Mouse (Mus musculus): ENCODE measurements around the gene Ttc39d. TPM values are rescaled to one million over a fixed set of nuclear protein-coding genes. Genes with fewer than 3 reads are reported as not detected.

Gene Ttc39d
- 0.11 TPM in 1 of 2 replicates, not detected in the other for polyA plus RNA-seq (2014; fragmentation: Nextera tagmentation; extraction: Ambion mirVana)

GRCm38 (mm10) chr17:80206671-80207581 lies at the start of gene Ttc39d, which contains the start of gene Srsf7:
Gene Ttc39d (plus strand): TSS chr17:80207460.
Gene Srsf7 (minus strand): TSS chr17:80207307.
- H3K27me3 ChIP-seq (ENCODE audit: control insufficient read depth, insufficient read depth, low read length): no peaks in the 10 kb centered on the region
- H3K4me3 ChIP-seq (ENCODE audit: low read length): peak within 1 kb of the TSS; percentile 90
- peak within 1 kb of the TSS; percentile 99 for H3K9ac ChIP-seq (ENCODE audit: low read depth, low read length)
- ATAC-seq (ENCODE audit: low FRiP score, low TSS enrichment): peak; percentile 93
- peak within 1 kb of the TSS; percentile 75 for H3K4me2 ChIP-seq (replicated peaks; ENCODE audit: low read depth, low read length)
- H3K36me3 ChIP-seq (ENCODE audit: control insufficient read depth, insufficient read depth, low read length): peaks cover 33% of the 10 kb centered on the region
- H3K27ac ChIP-seq (ENCODE audit: low read depth, low read length): peak within 1 kb of the TSS; percentile 99
- under 1% methylated on average over 77 of the region's 95 CpGs for WGBS
- H3K9me3 ChIP-seq (ENCODE audit: control insufficient read depth, low read length): no peaks in the 10 kb centered on the region
- peaks cover 7% of the 10 kb centered on the region; the same call in 1 of the 2 replicates for H3K4me1 ChIP-seq (ENCODE audit: control insufficient read depth, insufficient read depth, low read length)

DNA sequence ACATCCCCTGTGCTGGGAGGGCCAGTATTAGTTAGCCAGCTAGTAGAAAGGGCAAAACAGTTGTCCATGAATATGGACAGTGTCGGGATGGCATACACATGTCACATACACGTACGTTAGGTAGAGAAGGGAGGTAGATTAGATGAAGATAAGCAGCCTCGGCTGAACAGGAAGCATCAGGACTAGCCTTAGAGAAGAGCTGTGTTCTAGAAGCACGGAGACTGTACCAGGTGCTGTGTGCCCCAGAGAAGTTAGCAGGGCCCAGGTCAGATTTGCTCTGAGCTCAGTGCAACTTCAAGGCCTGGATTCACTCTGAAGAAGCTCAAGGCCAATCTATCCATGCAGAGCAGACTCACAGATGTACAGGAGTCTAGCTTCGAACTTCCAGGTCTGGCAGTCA lies 49.8 kb upstream of the Ttc39d start:
- Histone ChIP-seq H3K4me2 (replicated peaks; ENCODE audit: low read depth, low read length) (no peak overlapping the region), H3K9ac (ENCODE audit: low read depth, low read length) (no peak overlapping the region), H3K27ac (ENCODE audit: low read depth, low read length) (no peak overlapping the region), H3K4me3 (ENCODE audit: low read length) (no peak overlapping the region), H3K27me3 (ENCODE audit: control insufficient read depth, insufficient read depth, low read length) (no peaks in the 10 kb centered on the region), H3K4me1 (ENCODE audit: control insufficient read depth, insufficient read depth, low read length) (no peaks in the 10 kb centered on the region), H3K9me3 (ENCODE audit: control insufficient read depth, low read length) (no peaks in the 10 kb centered on the region), H3K36me3 (ENCODE audit: control insufficient read depth, insufficient read depth, low read length) (no peaks in the 10 kb centered on the region)
- WGBS: 90% methylated on average over 6 of the region's 6 CpGs
- no peak for ATAC-seq (ENCODE audit: low FRiP score, low TSS enrichment)

DNA sequence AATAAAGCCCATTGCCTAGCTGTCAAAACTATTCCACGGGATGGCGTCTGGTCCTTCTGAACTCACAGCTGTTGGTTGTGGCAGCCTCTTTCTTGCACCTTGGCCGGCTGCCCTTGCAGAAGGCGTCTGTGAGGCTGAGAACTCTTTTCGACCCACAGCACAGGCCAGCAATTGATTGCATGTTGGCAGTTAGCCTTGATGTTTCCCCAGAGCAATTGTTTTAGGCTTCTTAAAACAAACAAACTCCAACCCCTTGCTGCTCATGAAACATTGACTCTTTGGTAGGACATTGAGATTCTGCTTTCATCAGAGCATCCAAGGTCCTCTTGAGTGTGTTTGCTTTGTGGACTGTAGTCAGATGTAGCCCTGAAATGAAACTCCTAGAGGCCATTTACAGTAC lies 46.8 kb upstream of the Ttc39d start:
- WGBS: 53% methylated on average over 5 of the region's 5 CpGs
- no peak for ATAC-seq (ENCODE audit: low FRiP score, low TSS enrichment)
- no peak overlapping the region for H3K9ac ChIP-seq (ENCODE audit: low read depth, low read length)
- H3K9me3 ChIP-seq (ENCODE audit: control insufficient read depth, low read length): no peaks in the 10 kb centered on the region
- no peaks in the 10 kb centered on the region for H3K4me1 ChIP-seq (ENCODE audit: control insufficient read depth, insufficient read depth, low read length)
- H3K27me3 ChIP-seq (ENCODE audit: control insufficient read depth, insufficient read depth, low read length): no peaks in the 10 kb centered on the region
- no peaks in the 10 kb centered on the region for H3K36me3 ChIP-seq (ENCODE audit: control insufficient read depth, insufficient read depth, low read length)
- H3K27ac ChIP-seq (ENCODE audit: low read depth, low read length): no peak overlapping the region
- no peak overlapping the region for H3K4me2 ChIP-seq (replicated peaks; ENCODE audit: low read depth, low read length)
- no peak overlapping the region for H3K4me3 ChIP-seq (ENCODE audit: low read length)

- WGBS: 80% methylated on average over 8 of the region's 8 CpGs
- Histone ChIP-seq H3K9ac (ENCODE audit: low read depth, low read length) (no peak overlapping the region), H3K9me3 (ENCODE audit: control insufficient read depth, low read length) (no peaks in the 10 kb centered on the region), H3K27me3 (ENCODE audit: control insufficient read depth, insufficient read depth, low read length) (no peaks in the 10 kb centered on the region), H3K4me2 (replicated peaks; ENCODE audit: low read depth, low read length) (no peak overlapping the region), H3K4me1 (ENCODE audit: control insufficient read depth, insufficient read depth, low read length) (peaks cover 10% of the 10 kb centered on the region; the same call in 1 of the 2 replicates), H3K36me3 (ENCODE audit: control insufficient read depth, insufficient read depth, low read length) (no peaks in the 10 kb centered on the region), H3K27ac (ENCODE audit: low read depth, low read length) (no peak overlapping the region), H3K4me3 (ENCODE audit: low read length) (no peak overlapping the region)
- no peak for ATAC-seq (ENCODE audit: low FRiP score, low TSS enrichment)
Measured at GRCm38 (mm10) chr17:80163991-80164390, 43.3 kb upstream of the Ttc39d start.

- Histone ChIP-seq H3K27ac (ENCODE audit: low read depth, low read length) (no peak overlapping the region), H3K4me2 (replicated peaks; ENCODE audit: low read depth, low read length) (no peak overlapping the region), H3K36me3 (ENCODE audit: control insufficient read depth, insufficient read depth, low read length) (no peaks in the 10 kb centered on the region), H3K4me1 (ENCODE audit: control insufficient read depth, insufficient read depth, low read length) (peaks cover 10% of the 10 kb centered on the region; the same call in 1 of the 2 replicates), H3K9ac (ENCODE audit: low read depth, low read length) (no peak overlapping the region), H3K27me3 (ENCODE audit: control insufficient read depth, insufficient read depth, low read length) (no peaks in the 10 kb centered on the region), H3K4me3 (ENCODE audit: low read length) (no peak overlapping the region), H3K9me3 (ENCODE audit: control insufficient read depth, low read length) (no peaks in the 10 kb centered on the region)
- ATAC-seq (ENCODE audit: low FRiP score, low TSS enrichment): no peak
- 70% methylated on average over 6 of the region's 6 CpGs for WGBS
Measured at GRCm38 (mm10) chr17:80165741-80166140, 41.5 kb upstream of the Ttc39d start.

DNA sequence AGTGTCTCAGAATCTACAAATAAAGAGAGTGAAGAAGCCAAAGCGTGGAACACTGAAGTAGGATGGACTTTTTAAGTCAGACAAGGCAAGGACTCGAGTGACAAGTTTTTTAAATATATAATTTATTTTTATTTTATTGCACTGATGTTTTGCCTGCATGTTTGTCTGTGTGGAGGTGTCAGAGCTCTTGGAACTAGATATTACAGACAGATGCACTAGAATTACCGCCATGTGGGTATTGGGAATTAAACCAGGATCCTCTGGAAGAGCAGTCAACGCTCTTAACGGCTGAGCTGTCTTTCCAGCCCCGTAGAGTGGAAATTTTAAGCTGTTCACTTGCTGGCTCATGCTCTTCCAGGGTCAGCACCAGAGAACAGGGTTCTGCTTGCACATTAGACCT lies 40.9 kb upstream of the Ttc39d start:
- Histone ChIP-seq H3K4me3 (ENCODE audit: low read length) (no peak overlapping the region), H3K27ac (ENCODE audit: low read depth, low read length) (no peak overlapping the region), H3K27me3 (ENCODE audit: control insufficient read depth, insufficient read depth, low read length) (no peaks in the 10 kb centered on the region), H3K36me3 (ENCODE audit: control insufficient read depth, insufficient read depth, low read length) (no peaks in the 10 kb centered on the region), H3K4me2 (replicated peaks; ENCODE audit: low read depth, low read length) (no peak overlapping the region), H3K9ac (ENCODE audit: low read depth, low read length) (no peak overlapping the region), H3K4me1 (ENCODE audit: control insufficient read depth, insufficient read depth, low read length) (peaks cover 10% of the 10 kb centered on the region; the same call in 1 of the 2 replicates), H3K9me3 (ENCODE audit: control insufficient read depth, low read length) (no peaks in the 10 kb centered on the region)
- no peak for ATAC-seq (ENCODE audit: low FRiP score, low TSS enrichment)
- 85% methylated on average over 6 of the region's 6 CpGs for WGBS

GRCm38 (mm10) chr17:80167436-80167835 lies 39.8 kb upstream of the Ttc39d start:
- Histone ChIP-seq H3K4me2 (replicated peaks; ENCODE audit: low read depth, low read length) (no peak overlapping the region), H3K27me3 (ENCODE audit: control insufficient read depth, insufficient read depth, low read length) (no peaks in the 10 kb centered on the region), H3K4me3 (ENCODE audit: low read length) (no peak overlapping the region), H3K27ac (ENCODE audit: low read depth, low read length) (no peak overlapping the region), H3K4me1 (ENCODE audit: control insufficient read depth, insufficient read depth, low read length) (peaks cover 10% of the 10 kb centered on the region; the same call in 1 of the 2 replicates), H3K36me3 (ENCODE audit: control insufficient read depth, insufficient read depth, low read length) (no peaks in the 10 kb centered on the region), H3K9me3 (ENCODE audit: control insufficient read depth, low read length) (no peaks in the 10 kb centered on the region), H3K9ac (ENCODE audit: low read depth, low read length) (no peak overlapping the region)
- WGBS: 79% methylated on average over 4 of the region's 4 CpGs
- ATAC-seq (ENCODE audit: low FRiP score, low TSS enrichment): 0 out of 2 replicates have a peak, but pooled peaks have one; percentile 12

- H3K36me3 ChIP-seq (ENCODE audit: control insufficient read depth, insufficient read depth, low read length): no peaks in the 10 kb centered on the region
- WGBS: 52% methylated on average over 7 of the region's 7 CpGs
- H3K4me1 ChIP-seq (ENCODE audit: control insufficient read depth, insufficient read depth, low read length): peaks cover 10% of the 10 kb centered on the region; the same call in 1 of the 2 replicates
- H3K27me3 ChIP-seq (ENCODE audit: control insufficient read depth, insufficient read depth, low read length): no peaks in the 10 kb centered on the region
- peak overlapping the region; percentile 31; the same call in 1 of the 2 replicates for H3K4me2 ChIP-seq (replicated peaks; ENCODE audit: low read depth, low read length)
- no peak overlapping the region for H3K9ac ChIP-seq (ENCODE audit: low read depth, low read length)
- no peak overlapping the region for H3K4me3 ChIP-seq (ENCODE audit: low read length)
- H3K27ac ChIP-seq (ENCODE audit: low read depth, low read length): no peak overlapping the region; the same call in 1 of the 2 replicates
- no peaks in the 10 kb centered on the region for H3K9me3 ChIP-seq (ENCODE audit: control insufficient read depth, low read length)
- ATAC-seq (ENCODE audit: low FRiP score, low TSS enrichment): peak; percentile 29
Measured at GRCm38 (mm10) chr17:80167851-80168251, 39.4 kb upstream of the Ttc39d start.
